Mouse (Mus musculus) lung, postnatal 0 days (tissue): ENCODE data around the gene Ctla4. TPM values are rescaled to one million over a fixed set of nuclear protein-coding genes. Genes with fewer than 3 reads are reported as not detected.
A peak's percentile ranks its signal among the peaks of the same experiment; 100 is the strongest.

Experiments
- ATAC-seq: fragments of 200-750 bp; cut with Nextera tagmentation; 2 replicates; pipeline ENCODE4 v1.8.0; 2017; ENCODE audit warnings: moderate library complexity
- DNase-seq: peaks from one replicate; pipeline ENCODE4 v3.0.0-alpha.2; 2016; ENCODE audit warnings: low spot score
- H3K27ac ChIP-seq: fragments of 300-500 bp; sonication (generic); 2 replicates; pipeline ENCODE4 v1.5.1; 2014; ENCODE audit warnings: antibody characterized with exemption, mild to moderate bottlenecking, low read length, mixed read lengths
- H3K27me3 ChIP-seq: fragments of 300-500 bp; sonication (generic); replicated peaks from 2 replicates; pipeline ENCODE4 v1.6.1; 2014; ENCODE audit warnings: low read length, mixed read lengths; ENCODE audit not compliant: insufficient read depth
- H3K36me3 ChIP-seq: fragments of 300-500 bp; sonication (generic); 2 replicates; pipeline ENCODE4 v1.6.1; 2014; ENCODE audit warnings: low read length, mixed read lengths; ENCODE audit not compliant: insufficient read depth
- H3K4me1 ChIP-seq: fragments of 300-500 bp; sonication (generic); 2 replicates; pipeline ENCODE4 v1.6.1; 2014; ENCODE audit warnings: antibody characterized with exemption, low read depth, low read length, mixed read lengths; ENCODE audit not compliant: insufficient read depth
- H3K4me2 ChIP-seq: fragments of 300-500 bp; sonication (generic); replicated peaks from 2 replicates; pipeline ENCODE4 v1.6.1; 2014; ENCODE audit warnings: low read depth, mild to moderate bottlenecking, low read length, moderate library complexity, mixed read lengths
- H3K4me3 ChIP-seq: fragments of 300-500 bp; sonication (generic); 2 replicates; pipeline ENCODE4 v1.5.1; 2014; ENCODE audit warnings: low read depth, low read length
- H3K9ac ChIP-seq: fragments of 300-500 bp; sonication (generic); replicated peaks from 2 replicates; pipeline ENCODE4 v1.6.1; 2014; ENCODE audit warnings: low read depth, mild to moderate bottlenecking
- H3K9me3 ChIP-seq: fragments of 300-500 bp; sonication (generic); 2 replicates; pipeline ENCODE4 v1.6.1; 2016; ENCODE audit warnings: low read length, mixed read lengths
- CTCF ChIP-seq: IDR thresholded peaks from 2 replicates; pipeline ENCODE4 v1.5.1; 2016; ENCODE audit warnings: antibody characterized with exemption, mild to moderate bottlenecking
- EP300 ChIP-seq: IDR thresholded peaks from 2 replicates; pipeline ENCODE4 v1.6.1; 2016; ENCODE audit warnings: antibody characterized with exemption, mild to moderate bottlenecking, control low read depth
- WGBS: fragments of 180-500 bp; shearing (Covaris S2); extraction: QIAGEN DNeasy Blood & Tissue Kit; methylation state at CpG from one replicate; pipeline ENCODE4 v1.1.7; 2014; 5-methylcytosine and 5-hydroxymethylcytosine counted together
- polyA plus RNA-seq: library from polyadenylated mRNA; unstranded; fragments of >200 nt; fragmentation: Nextera tagmentation; extraction: Ambion mirVana; gene quantifications from 2 replicates; pipeline ENCODE4 v1.2.1, GENCODE M21; 2015

Ctla4 gene
- polyA plus RNA-seq, 1 experiment from 2014 or later = not detected

DNA sequence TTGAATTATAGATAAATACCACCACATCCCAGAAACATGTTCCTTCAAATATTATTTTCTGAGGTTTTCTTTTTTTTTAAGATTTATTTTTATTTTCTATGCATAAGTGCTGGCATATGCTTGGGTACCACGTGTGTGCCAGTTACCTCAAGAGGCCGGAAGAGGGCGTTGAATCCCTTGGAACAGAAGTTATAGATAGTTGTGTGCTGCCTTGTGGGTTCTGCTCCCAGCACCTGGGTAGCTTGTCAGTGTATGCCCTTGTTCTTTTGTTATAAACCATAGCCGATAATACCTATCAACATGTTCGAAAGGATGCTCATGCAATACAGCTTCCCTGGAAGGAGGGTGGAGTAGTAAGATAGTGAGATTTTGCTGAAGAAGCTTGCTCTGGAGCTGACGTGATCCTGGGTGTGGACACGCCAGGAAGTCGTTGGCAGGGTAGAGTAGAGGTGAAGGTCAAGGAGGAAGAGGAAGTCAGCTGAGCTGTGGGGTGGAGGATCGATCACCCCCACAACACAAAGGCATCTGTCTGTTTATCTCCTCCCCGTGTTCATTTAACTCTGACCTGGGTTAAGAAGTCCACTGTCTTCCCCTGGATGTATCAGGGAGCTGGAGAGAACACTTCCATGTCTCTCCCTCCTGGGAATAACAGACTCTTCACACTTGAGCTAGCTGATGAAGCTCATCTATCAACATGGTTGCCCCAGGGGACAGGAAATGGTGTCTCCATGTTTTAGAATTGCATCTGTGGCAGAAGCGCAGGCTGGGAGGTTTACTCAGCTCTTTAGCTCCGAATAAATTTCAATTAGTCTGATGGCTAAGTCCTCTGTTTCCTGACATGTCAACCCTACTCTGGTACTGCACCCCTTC, 29.2 kb upstream of the Ctla4 start:
- no peak for TF ChIP-seq CTCF
- no peak for TF ChIP-seq EP300
- ATAC-seq = peak; percentile 29; the same call in 1 of the 2 replicates
- 62% methylated on average over 12 of the region's 12 CpGs for WGBS

DNA sequence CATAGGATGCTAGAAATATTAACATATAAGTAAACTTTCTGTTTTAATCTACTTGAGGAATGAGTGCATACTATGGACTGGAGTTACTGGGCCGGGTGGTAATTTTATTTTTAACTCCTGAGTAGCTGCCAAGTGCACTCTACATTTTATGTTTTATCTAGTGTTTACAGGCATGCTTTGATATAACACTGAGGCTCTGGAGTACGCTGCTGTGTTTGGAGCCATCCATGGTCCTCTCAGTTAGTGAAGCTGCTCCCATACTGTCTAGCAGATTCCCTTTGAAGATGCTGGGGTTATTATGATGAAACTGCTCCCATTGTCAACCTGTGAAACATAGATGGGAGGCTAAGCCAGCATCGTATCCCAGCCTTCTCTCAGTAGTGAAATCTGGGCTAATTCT, 27.6 kb upstream of the Ctla4 start:
- ATAC-seq = no peak
- Histone ChIP-seq H3K4me1 (no peaks in the 10 kb centered on the region), H3K4me2 (no peak overlapping the region), H3K36me3 (no peaks in the 10 kb centered on the region), H3K27me3 (no peaks in the 10 kb centered on the region), H3K9me3 (no peaks in the 10 kb centered on the region), H3K27ac (no peak overlapping the region), H3K4me3 (no peak overlapping the region), H3K9ac (no peak overlapping the region)
- DNase-seq = peak; percentile 8
- 32% methylated on average over 3 of the region's 3 CpGs for WGBS
- no peak for TF ChIP-seq CTCF
- TF ChIP-seq EP300 = no peak

More for the DNA sequence above, 29.2 kb upstream of the Ctla4 start:
- Histone ChIP-seq H3K27me3 (no peaks in the 10 kb centered on the region), H3K9ac (no peak overlapping the region), H3K27ac (no peak overlapping the region), H3K4me3 (no peak overlapping the region), H3K9me3 (no peaks in the 10 kb centered on the region), H3K4me1 (peaks cover 1% of the 10 kb centered on the region; the same call in 1 of the 2 replicates), H3K4me2 (no peak overlapping the region), H3K36me3 (no peaks in the 10 kb centered on the region)
- peak; percentile 29 for DNase-seq

DNA sequence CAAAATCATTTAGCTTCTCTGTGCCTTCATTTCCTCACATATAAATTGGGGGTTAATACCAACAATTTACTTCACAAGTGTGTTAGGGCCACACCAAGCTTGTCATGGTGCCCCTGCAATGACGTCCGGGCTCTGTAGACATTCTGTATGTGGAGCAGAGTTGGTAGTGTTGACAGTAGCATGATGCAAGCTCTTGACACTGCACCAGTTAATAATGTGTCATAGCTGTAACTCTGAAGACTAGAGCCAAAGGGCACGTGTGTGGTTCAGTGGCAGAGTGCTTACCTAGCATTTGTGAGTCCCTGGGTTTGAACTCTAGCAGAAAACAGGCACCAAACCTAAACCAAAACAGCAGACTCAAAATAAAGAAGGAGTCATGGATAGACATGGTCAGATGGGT, 27.0 kb upstream of the Ctla4 start:
- Histone ChIP-seq H3K4me3 (no peak overlapping the region), H3K27me3 (no peaks in the 10 kb centered on the region), H3K4me2 (no peak overlapping the region), H3K27ac (no peak overlapping the region), H3K9ac (no peak overlapping the region), H3K36me3 (no peaks in the 10 kb centered on the region), H3K9me3 (no peaks in the 10 kb centered on the region), H3K4me1 (no peaks in the 10 kb centered on the region)
- WGBS = 48% methylated on average over 3 of the region's 3 CpGs
- TF ChIP-seq CTCF = no peak
- TF ChIP-seq EP300 = no peak
- ATAC-seq (peak; percentile 30; the same call in 1 of the 2 replicates), DNase-seq (peak; percentile 22)

DNA sequence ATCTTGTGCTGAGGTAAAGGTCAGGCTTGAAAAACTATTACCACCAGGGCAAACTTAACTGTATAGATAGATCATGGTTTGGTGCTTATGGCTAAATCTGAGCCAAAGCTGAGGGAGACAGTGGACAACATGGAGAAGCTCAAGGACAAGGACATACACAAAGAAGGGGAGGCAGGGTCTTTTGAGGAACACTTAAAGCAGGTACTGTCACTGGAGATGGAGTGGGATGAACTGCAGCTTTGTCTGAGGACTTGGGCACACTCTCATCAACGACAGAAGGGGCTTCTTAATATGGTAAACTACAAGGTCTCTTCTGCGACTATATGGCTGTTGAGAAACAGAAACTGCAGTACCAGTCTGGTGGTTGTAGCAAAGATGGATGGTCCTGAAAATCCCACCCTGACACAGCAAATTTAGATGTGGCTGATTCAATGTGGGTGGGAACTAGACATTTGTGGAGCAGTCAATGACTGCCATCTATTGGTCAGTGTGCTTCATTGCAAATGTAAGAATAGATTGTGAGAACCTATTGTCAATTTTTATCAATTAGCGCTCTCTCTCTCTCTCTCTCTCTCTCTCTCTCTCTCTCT, 26.3 kb upstream of the Ctla4 start:
- H3K27ac ChIP-seq = no peak overlapping the region

DNA sequence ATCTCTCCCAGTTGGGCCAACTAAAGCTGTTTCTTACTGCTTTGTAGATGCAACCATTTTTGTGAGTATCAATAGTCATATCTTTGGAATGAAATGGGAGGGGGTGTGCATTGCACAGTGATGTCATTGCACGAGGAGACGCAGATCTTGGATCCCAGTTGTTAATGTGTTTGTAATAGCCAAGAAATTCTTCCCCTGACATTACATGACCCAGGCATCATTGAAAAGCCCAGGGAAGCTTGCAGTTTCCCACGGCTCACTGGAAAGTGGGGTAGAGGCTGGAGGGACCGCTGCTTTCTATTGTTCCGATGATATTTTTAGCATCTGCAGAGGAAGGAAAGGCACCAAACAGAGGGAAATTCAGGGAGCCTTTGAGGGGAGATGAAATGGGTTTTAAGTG, 25.8 kb upstream of the Ctla4 start:
- Histone ChIP-seq H3K9me3 (no peaks in the 10 kb centered on the region), H3K4me3 (no peak overlapping the region), H3K27ac (no peak overlapping the region), H3K36me3 (no peaks in the 10 kb centered on the region), H3K4me2 (no peak overlapping the region), H3K4me1 (no peaks in the 10 kb centered on the region), H3K27me3 (no peaks in the 10 kb centered on the region), H3K9ac (no peak overlapping the region)
- ATAC-seq (0 out of 2 replicates have a peak, but pooled peaks have one; percentile 16), DNase-seq (no peak)
- 35% methylated on average over 5 of the region's 5 CpGs for WGBS
- TF ChIP-seq CTCF = no peak
- no peak; the same call in 1 of the 2 replicates for TF ChIP-seq EP300

More for the DNA sequence above, 26.3 kb upstream of the Ctla4 start:
- Histone ChIP-seq H3K4me2 (no peak overlapping the region), H3K4me1 (no peaks in the 10 kb centered on the region), H3K4me3 (no peak overlapping the region), H3K27me3 (no peaks in the 10 kb centered on the region), H3K9me3 (no peaks in the 10 kb centered on the region), H3K9ac (no peak overlapping the region), H3K36me3 (no peaks in the 10 kb centered on the region)
- DNase-seq (peak; percentile 85), ATAC-seq (peak; percentile 63)
- peak; percentile 93 for TF ChIP-seq CTCF
- TF ChIP-seq EP300 = 0 out of 2 replicates have a peak, but pooled peaks have one; percentile 30
- 13% methylated on average over 3 of the region's 3 CpGs for WGBS

DNA sequence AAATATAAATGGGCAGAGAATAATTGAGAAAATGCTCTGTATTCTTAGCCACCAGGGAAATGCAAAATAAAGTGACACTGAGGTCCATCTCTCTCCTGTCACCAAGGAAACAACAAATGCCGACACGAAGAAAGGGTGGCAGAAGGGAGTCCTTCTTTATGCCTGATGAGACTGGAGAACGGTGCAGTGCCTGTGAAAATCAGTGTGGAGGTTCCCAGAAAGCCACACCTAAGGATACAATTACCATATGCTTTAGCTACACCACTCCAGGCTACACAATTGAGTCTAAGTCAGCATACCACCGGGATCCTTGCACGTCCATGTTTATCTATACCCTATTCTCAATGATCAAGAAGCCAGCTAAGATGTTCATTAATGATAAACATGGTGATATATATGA, 25.4 kb upstream of the Ctla4 start:
- Histone ChIP-seq H3K4me3 (no peak overlapping the region), H3K9me3 (no peaks in the 10 kb centered on the region), H3K9ac (no peak overlapping the region), H3K4me2 (no peak overlapping the region), H3K4me1 (no peaks in the 10 kb centered on the region), H3K27ac (no peak overlapping the region), H3K36me3 (no peaks in the 10 kb centered on the region), H3K27me3 (no peaks in the 10 kb centered on the region)
- DNase-seq = no peak
- TF ChIP-seq EP300 (no peak), CTCF (no peak)
- WGBS = 66% methylated on average over 5 of the region's 5 CpGs
- no peak for ATAC-seq
